Mouse (Mus musculus): ENCODE measurements around the gene Ctdspl. TPM values are rescaled to one million over a fixed set of nuclear protein-coding genes. Genes with fewer than 3 reads are reported as not detected.

Ctdspl gene
- polyA plus RNA-seq, 1 experiment from 2014 or later: 2.5 TPM

DNA sequence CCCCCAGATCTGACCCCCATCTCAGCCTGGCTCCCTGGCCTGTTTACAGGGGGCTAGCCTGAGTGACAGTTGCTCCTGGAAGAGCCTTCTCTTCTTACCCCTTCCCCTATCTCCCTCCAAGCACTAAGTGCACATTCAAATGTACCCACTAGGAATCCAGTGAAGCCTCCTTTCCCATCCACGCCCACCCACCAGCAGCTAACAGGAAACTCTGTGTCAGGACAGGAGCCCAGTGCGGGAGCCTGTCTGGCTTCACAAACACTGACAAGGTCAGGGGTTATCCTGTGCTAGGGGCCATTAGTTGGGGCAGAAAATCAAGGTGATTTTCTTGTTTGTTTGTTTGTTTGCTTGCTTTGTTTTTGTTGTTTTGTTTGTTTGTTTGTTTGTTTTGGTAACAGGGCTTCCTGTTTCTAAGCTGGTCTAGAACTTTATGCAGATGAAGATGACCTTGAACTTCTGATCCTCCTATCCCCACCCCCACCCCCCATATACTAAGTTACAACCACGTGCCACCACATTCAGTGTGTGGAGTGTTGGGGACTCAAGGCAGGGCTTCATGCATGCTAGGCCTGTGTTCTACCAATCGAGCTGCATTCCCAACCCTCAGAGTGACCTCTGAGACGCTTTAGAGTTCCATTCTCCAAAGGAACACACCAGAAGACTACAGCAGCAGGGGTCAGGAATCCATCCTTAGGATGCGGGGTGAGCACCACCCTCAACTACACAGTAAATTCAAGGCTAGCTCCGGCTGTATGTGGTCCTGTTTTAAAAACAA lies 156.6 kb downstream of the Ctdspl start:
- Histone ChIP-seq H3K9ac (no peak overlapping the region), H3K27ac (replicated peaks) (no peak overlapping the region), H3K4me1 (replicated peaks) (no peaks in the 10 kb centered on the region; the same call in 1 of the 2 replicates), H3K36me3 (replicated peaks) (no peaks in the 10 kb centered on the region), H3K27me3 (peaks cover 20% of the 10 kb centered on the region; the same call in 1 of the 2 replicates), H3K4me3 (replicated peaks) (no peak overlapping the region), H3K9me3 (replicated peaks) (no peaks in the 10 kb centered on the region), H3K4me2 (no peak overlapping the region)
- no peak for ATAC-seq (ENCODE audit: insufficient read depth)
- WGBS (ENCODE audit: insufficient replicate concordance): 59% methylated on average over 7 of the region's 7 CpGs

DNA sequence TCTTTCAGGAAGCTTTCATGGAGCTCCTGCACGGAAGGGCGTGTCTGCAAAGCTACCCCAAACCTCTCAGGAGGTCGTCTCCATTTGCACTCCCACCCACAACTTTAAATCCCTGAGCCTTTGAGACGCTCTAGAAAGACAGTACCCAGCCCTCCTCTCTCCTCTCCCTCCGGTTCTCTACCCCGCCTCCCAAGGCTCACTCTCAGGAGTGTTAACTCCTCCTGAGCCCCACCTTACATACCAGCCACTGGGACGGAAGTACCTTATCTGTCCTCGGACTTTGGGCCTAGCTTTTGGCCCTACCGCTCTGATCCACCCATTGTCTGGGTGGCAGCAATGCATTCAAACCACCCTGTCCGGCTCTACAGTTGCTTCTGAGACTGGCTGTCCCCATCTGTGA lies 157.7 kb downstream of the Ctdspl start:
- peaks cover 27% of the 10 kb centered on the region; the same call in 1 of the 2 replicates for H3K27me3 ChIP-seq
- H3K27ac ChIP-seq (replicated peaks): no peak overlapping the region
- ATAC-seq (ENCODE audit: insufficient read depth): no peak
- peaks cover 8% of the 10 kb centered on the region for H3K4me1 ChIP-seq (replicated peaks)
- H3K36me3 ChIP-seq (replicated peaks): no peaks in the 10 kb centered on the region
- no peak overlapping the region for H3K4me3 ChIP-seq (replicated peaks)
- no peaks in the 10 kb centered on the region for H3K9me3 ChIP-seq (replicated peaks)
- H3K9ac ChIP-seq: no peak overlapping the region
- no peak overlapping the region for H3K4me2 ChIP-seq
- WGBS (ENCODE audit: insufficient replicate concordance): 50% methylated on average over 10 of the region's 10 CpGs

DNA sequence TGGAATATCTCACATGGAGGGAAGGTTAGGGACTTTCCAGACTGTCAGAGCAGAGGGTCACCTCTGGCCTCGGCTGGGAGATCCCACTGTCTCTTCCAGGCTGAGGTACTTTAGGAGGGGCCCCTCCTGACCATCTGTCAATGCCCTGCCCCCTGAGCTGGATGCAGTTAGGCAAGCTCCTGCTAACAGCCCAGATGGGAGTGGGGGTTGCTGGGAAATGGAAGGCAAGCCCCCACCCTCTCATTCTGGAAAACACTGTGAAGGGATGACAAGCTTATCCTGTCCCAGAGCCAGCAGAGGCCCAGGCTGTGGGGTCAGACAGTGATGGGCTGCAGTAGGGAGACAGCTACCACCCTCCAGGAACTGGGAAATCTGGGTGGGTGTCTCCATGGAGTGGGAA lies 160.2 kb downstream of the Ctdspl start:
- H3K27ac ChIP-seq (replicated peaks): no peak overlapping the region
- no peak for ATAC-seq (ENCODE audit: insufficient read depth)
- 40% methylated on average over 1 of the region's 1 CpGs for WGBS (ENCODE audit: insufficient replicate concordance)
- no peaks in the 10 kb centered on the region for H3K9me3 ChIP-seq (replicated peaks)
- H3K4me1 ChIP-seq (replicated peaks): peaks cover 8% of the 10 kb centered on the region
- no peaks in the 10 kb centered on the region for H3K36me3 ChIP-seq (replicated peaks)
- no peak overlapping the region for H3K4me3 ChIP-seq (replicated peaks)
- H3K9ac ChIP-seq: no peak overlapping the region
- H3K4me2 ChIP-seq: no peak overlapping the region
- H3K27me3 ChIP-seq: peaks cover 48% of the 10 kb centered on the region

DNA sequence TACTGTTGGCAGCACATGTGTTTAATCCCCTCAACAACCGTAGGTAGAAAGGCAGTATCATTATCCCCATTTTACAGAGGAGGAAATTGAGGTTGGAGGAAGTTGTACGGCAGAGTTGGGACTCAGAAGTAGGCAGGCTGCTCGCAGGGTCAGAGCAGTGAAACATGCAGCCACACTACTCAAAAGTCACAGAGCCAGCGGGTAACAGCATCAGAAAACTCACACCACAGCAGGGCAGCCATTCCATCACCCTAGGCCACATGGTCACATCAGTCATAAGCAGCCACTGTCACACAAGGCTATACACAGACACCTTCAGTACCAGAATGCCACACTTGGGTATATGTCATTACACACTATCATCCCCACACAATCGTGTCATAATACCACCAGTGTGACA lies 161.1 kb downstream of the Ctdspl start:
- Histone ChIP-seq H3K27ac (replicated peaks) (no peak overlapping the region), H3K9ac (no peak overlapping the region), H3K4me2 (0 out of 2 replicates have a peak overlapping the region, but pooled peaks have one; percentile 62), H3K4me3 (replicated peaks) (no peak overlapping the region), H3K9me3 (replicated peaks) (no peaks in the 10 kb centered on the region), H3K27me3 (peaks cover 57% of the 10 kb centered on the region), H3K4me1 (replicated peaks) (peaks cover 8% of the 10 kb centered on the region), H3K36me3 (replicated peaks) (no peaks in the 10 kb centered on the region)
- no peak for ATAC-seq (ENCODE audit: insufficient read depth)
- 53% methylated on average over 5 of the region's 5 CpGs for WGBS (ENCODE audit: insufficient replicate concordance)

DNA sequence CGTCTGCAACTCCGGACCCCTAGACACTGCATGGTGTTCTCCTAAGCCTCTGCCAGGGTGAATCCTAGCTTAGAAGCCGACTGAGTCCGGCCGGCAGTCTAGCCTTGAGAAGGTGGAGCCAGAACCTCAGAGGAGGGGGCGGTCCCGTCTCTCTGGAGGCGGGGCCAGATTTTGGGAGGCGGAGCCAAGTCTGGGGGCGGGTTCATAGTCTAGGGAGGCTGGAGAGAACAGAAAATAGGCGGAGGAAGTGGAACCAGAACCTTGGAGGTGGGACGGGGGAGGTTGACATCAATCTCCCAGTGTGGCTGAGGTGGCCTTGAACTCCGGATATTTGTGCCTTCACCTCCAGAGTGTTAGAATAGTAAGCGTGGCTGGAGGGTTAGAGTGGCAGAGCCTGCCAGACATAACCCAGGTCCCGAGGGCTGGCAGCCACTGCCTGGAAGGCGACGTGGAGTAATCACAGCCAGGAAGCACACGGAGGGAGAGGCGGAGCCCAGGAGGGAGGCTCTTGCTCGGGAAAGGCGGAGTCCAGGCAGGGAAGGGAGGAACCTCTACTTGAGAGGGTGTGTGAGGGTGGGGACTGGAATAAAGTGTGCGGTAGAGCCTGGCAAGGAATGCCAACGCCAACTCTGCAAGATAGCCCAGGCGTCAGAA lies 162.0 kb downstream of the Ctdspl start:
- peak overlapping the region; percentile 43 for H3K4me3 ChIP-seq (replicated peaks)
- WGBS (ENCODE audit: insufficient replicate concordance): under 1% methylated on average over 24 of the region's 24 CpGs
- H3K36me3 ChIP-seq (replicated peaks): no peaks in the 10 kb centered on the region
- H3K27ac ChIP-seq (replicated peaks): no peak overlapping the region
- ATAC-seq (ENCODE audit: insufficient read depth): peak; percentile 67
- H3K9me3 ChIP-seq (replicated peaks): no peaks in the 10 kb centered on the region
- H3K4me1 ChIP-seq (replicated peaks): peaks cover 8% of the 10 kb centered on the region
- no peak overlapping the region for H3K9ac ChIP-seq
- H3K27me3 ChIP-seq: peaks cover 66% of the 10 kb centered on the region
- H3K4me2 ChIP-seq: peak overlapping the region; percentile 62

DNA sequence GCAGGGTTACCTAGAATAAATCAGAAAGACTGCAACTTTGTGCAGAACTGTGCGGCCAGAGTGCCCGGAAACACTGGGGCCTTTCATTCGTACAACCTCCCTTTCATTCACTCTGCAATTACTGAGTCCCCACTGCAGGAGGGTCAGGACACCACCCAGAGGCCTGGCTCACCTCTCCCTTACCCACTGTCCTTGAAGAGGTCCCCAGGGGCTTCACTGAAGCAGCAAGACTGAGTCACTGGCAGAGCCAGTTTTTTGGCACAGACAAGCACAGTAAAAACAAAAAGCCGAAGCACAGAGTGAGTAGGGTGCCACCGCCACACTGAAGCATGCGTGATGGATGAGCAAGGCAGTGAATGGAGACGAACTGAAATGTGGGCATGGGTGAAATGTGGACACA lies 163.2 kb downstream of the Ctdspl start:
- peaks cover 78% of the 10 kb centered on the region for H3K27me3 ChIP-seq
- peaks cover 8% of the 10 kb centered on the region for H3K4me1 ChIP-seq (replicated peaks)
- H3K9ac ChIP-seq: no peak overlapping the region
- H3K4me2 ChIP-seq: no peak overlapping the region
- no peak overlapping the region for H3K27ac ChIP-seq (replicated peaks)
- H3K36me3 ChIP-seq (replicated peaks): no peaks in the 10 kb centered on the region
- ATAC-seq (ENCODE audit: insufficient read depth): no peak
- H3K4me3 ChIP-seq (replicated peaks): no peak overlapping the region
- H3K9me3 ChIP-seq (replicated peaks): no peaks in the 10 kb centered on the region
- 65% methylated on average over 7 of the region's 7 CpGs for WGBS (ENCODE audit: insufficient replicate concordance)

DNA sequence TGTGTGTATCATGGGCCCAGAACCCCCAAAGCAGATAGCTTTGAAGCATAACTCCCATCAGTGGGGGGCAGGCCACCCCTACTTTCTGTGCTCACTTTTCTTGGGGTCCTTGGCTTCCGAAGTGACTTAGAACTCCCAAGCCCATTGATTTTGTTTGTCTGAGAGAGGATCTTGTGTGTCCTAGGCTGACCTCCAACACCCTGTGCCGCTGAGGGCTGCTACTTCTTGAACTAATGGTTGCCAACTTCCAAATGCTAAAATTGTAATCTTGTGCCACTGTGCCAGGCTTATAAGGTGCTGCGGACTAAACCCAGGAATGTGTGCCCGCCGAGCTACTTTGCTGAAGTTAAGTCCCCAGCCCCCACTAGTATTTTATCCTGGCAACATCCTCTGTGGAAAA lies 164.2 kb downstream of the Ctdspl start:
- no peak for ATAC-seq (ENCODE audit: insufficient read depth)
- no peak overlapping the region for H3K27ac ChIP-seq (replicated peaks)
- no peaks in the 10 kb centered on the region for H3K9me3 ChIP-seq (replicated peaks)
- no peak overlapping the region for H3K4me3 ChIP-seq (replicated peaks)
- H3K27me3 ChIP-seq: peaks cover 88% of the 10 kb centered on the region
- H3K4me2 ChIP-seq: no peak overlapping the region
- WGBS (ENCODE audit: insufficient replicate concordance): 75% methylated on average over 5 of the region's 5 CpGs
- H3K9ac ChIP-seq: no peak overlapping the region
- H3K36me3 ChIP-seq (replicated peaks): no peaks in the 10 kb centered on the region
- H3K4me1 ChIP-seq (replicated peaks): peaks cover 8% of the 10 kb centered on the region

DNA sequence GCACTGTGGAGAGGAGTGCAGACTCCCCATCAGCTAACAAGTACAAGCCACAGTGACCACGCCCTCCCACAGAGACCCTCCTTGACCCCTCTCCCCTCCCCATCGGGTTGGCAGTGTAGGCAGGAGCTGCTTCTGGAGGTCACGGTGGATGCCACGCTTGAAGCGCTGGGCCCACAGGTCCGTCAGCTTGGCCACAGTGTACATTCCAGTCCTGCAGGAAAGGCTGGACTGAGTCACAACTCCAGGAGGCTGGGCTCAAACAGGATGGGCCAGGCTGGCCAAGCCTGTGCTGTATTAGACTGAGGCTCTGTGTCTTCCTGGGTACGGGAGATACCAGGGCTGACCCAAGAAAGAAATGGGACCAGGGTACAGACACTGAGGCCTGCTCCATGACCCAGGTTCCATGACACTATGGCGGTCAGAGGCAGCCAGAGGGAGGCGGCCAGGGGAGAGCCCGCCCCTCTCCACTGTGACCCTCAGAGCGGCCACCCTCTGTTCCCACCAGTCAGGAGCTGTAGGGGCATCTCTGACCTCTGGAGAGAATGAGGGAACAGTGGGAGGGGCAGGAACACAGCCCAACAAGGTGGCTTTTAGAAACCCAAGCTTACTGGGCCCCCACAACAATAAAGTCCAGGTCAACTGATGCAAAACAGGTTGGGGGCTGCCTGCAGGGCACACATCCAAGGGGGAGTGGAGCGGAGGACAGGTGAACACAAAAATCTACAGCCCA lies 165.5 kb downstream of the Ctdspl start:
- Histone ChIP-seq H3K36me3 (replicated peaks) (no peaks in the 10 kb centered on the region), H3K4me2 (no peak overlapping the region), H3K27ac (replicated peaks) (no peak overlapping the region), H3K4me3 (replicated peaks) (no peak overlapping the region), H3K4me1 (replicated peaks) (peaks cover 8% of the 10 kb centered on the region), H3K9ac (no peak overlapping the region), H3K27me3 (peaks cover 90% of the 10 kb centered on the region), H3K9me3 (replicated peaks) (no peaks in the 10 kb centered on the region)
- no peak for ATAC-seq (ENCODE audit: insufficient read depth)
- 50% methylated on average over 12 of the region's 12 CpGs for WGBS (ENCODE audit: insufficient replicate concordance)

DNA sequence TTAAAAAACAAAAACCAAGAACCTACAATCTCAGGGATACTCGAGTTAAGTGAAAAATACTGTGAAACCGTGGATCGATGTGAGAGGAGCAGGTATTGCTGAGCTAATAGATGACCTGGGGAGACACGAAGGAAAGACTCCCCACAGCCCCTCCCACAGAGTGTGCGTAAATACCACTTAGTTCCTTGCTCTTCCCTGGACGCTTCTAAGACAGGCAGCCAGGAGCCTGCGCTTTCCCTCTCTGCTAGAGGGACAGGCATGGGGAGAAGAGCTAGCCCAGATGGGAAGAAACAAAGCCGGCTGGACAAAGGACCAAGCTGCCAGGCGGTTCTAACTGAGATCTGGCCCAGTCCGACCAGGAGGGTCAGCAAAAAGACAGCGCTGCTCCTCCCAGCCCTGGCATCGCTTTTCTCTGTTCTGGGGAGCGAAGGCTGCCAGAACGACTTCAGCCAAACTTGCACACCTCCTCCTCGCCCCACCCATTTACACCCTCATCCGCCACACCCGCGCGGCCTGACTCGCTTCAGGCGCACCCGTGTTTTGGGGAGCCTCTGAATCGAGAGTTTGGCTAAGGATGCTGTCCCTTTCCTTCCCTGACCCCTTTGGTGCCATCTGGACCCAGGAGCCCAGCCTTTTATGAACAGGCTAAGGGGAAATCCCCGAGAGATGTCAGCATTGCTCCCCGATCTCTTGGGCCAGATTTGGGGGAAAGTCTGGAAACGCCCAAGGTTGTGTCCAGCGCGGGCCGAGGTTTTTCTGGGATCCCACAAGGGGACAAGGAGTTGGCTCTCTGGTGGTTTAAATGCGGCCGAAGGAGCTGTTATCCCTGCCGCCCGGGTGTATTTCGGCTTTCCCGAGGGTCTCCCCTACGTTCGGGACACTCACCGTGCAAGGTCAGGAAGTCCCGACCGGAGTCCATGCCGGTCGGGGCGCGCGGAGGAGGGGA lies 166.5 kb downstream of the Ctdspl start:
- no peak for ATAC-seq (ENCODE audit: insufficient read depth)
- H3K27ac ChIP-seq (replicated peaks): no peak overlapping the region
- no peaks in the 10 kb centered on the region for H3K36me3 ChIP-seq (replicated peaks)
- peak overlapping the region; percentile 46 for H3K4me3 ChIP-seq (replicated peaks)
- H3K4me2 ChIP-seq: peak overlapping the region; percentile 61
- H3K9me3 ChIP-seq (replicated peaks): no peaks in the 10 kb centered on the region
- no peak overlapping the region for H3K9ac ChIP-seq
- peaks cover 83% of the 10 kb centered on the region for H3K27me3 ChIP-seq
- WGBS (ENCODE audit: insufficient replicate concordance): 3% methylated on average over 45 of the region's 45 CpGs
- peaks cover 8% of the 10 kb centered on the region for H3K4me1 ChIP-seq (replicated peaks)
